Mouse (Mus musculus): ENCODE measurements around the gene Cic.
"Not testable (repeated sequence)": the region's sequence is repeated elsewhere in the genome, so short reads cannot be mapped to it uniquely, and the experiment has no call there.

Cic gene

GRCm38 (mm10) chr7:25244562-25245369 lies 22.7 kb upstream of the Cic start:
- DNase-seq = peak; percentile 16

- DNase-seq = peak; percentile 47
These were observed 21.3 kb upstream of the Cic start for GRCm38 (mm10) chr7:25246079-25246758.

GRCm38 (mm10) chr7:25246759-25247137 lies 20.8 kb upstream of the Cic start:
- no peak for DNase-seq

- DNase-seq = peak; percentile 13
These were observed 20.0 kb upstream of the Cic start for GRCm38 (mm10) chr7:25247498-25247897.

- peak; percentile 47 for DNase-seq
These were observed 19.4 kb upstream of the Cic start for GRCm38 (mm10) chr7:25248018-25248647.

GRCm38 (mm10) chr7:25248846-25249313 lies 18.6 kb upstream of the Cic start:
- no peak for DNase-seq

GRCm38 (mm10) chr7:25249314-25250140 lies 18.0 kb upstream of the Cic start:
- peak; percentile 80 for DNase-seq

GRCm38 (mm10) chr7:25250141-25250972 lies 17.1 kb upstream of the Cic start, which contains the start of gene Erf:
TSS of gene Erf (minus strand) at chr7:25250761.
- DNase-seq = peak; percentile 95

- DNase-seq = peak; percentile 54
These were observed 16.3 kb upstream of the Cic start for GRCm38 (mm10) chr7:25251071-25251791.

- DNase-seq = peak; percentile 19
These were observed 15.7 kb upstream of the Cic start for GRCm38 (mm10) chr7:25251822-25252221.

GRCm38 (mm10) chr7:25261896-25262295 lies 5.6 kb upstream of the Cic start:
- DNase-seq = no peak

- DNase-seq = peak; percentile 28
These were observed 3.3 kb upstream of the Cic start for GRCm38 (mm10) chr7:25263968-25264870.

- DNase-seq = not testable (repeated sequence)
These were observed 1.8 kb upstream of the Cic start for GRCm38 (mm10) chr7:25265743-25266142.

GRCm38 (mm10) chr7:25266180-25266962 lies 1.1 kb upstream of the Cic start:
- DNase-seq = peak; percentile 36

GRCm38 (mm10) chr7:25267751-25268463 lies 403 bp downstream of the Cic start:
- peak; percentile 100 for DNase-seq

- no peak for DNase-seq
These were observed 1.1 kb downstream of the Cic start for GRCm38 (mm10) chr7:25268588-25268987.

GRCm38 (mm10) chr7:25269029-25269428 lies 1.5 kb downstream of the Cic start:
- DNase-seq = no peak

- DNase-seq = no peak
These were observed 2.2 kb downstream of the Cic start for GRCm38 (mm10) chr7:25269545-25270271.

All from kidney, adult 11 months (tissue).